Comparison of ENCODE assay signal across 8 mouse cellular contexts in the genomic region with DNA sequence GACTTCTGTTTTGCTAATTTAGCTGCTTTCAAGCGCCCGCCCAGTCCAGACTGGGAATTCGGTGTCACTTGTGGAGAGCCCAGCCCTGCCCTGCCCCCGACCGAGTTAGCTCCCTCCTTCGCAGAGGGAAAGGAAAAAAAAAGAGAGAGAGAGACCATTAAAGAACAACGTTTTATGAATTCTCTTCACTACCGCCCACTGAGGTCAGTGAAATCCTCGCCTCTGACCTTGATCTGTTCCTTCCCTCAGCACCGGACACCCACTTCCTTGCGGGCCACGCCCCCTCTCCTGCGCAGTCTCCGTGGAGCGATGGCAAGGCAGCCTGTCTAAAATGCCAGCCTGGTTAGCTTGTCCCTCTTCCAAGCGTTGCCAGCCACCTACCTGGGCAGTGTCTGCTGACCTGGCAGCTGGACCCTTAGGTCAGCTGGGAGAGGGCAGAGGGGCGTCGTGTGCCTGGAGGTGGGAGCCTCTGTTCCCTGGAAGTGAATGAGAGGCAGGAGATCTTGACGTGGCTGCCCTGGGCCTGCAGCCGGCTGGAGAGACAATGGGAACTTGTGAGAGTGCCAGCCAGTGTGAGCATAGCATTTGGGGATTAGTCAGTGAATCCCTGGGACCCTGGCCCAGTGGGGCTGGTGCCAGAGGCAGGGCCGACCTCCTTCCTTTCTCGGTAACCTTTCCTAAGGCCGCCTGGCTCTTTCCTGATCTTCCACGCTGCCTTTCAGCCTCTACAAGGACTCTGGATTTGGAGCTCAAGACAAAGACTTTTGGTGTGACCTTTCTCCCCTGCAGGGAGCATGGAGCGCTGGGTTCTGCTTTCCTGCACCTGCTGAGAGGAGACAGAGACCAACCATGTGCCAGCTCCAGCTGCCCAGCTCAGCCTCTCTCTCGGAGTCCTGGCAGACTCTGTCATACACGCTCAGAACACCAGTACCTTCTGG. TPM values are rescaled to one million over a fixed set of nuclear protein-coding genes. Genes with fewer than 3 reads are reported as not detected.
DNase-seq lines count a peak whose midpoint lies in the region; ATAC-seq and TF ChIP-seq lines count a peak whose summit lies in the region.

No protein-coding gene starts in this region.

- ATAC-seq in midbrain, embryonic 12.5 days (ENCODE audit: low FRiP score, low read depth): peak; percentile 58

- no peak overlapping the region for H3K27ac ChIP-seq in cerebellum, adult 2 months (ENCODE audit: insufficient read depth, low read length)
- H3K27ac ChIP-seq in hindbrain, embryonic 10.5 days: peak overlapping the region; percentile 86
- peak overlapping the region; percentile 91 for H3K27ac ChIP-seq in limb, embryonic 10.5 days
- H3K27ac ChIP-seq in midbrain, embryonic 12.5 days (replicated peaks): peak overlapping the region; percentile 93

- H3K27me3 ChIP-seq in cerebellum, adult 2 months (ENCODE audit: control insufficient read depth, insufficient read depth, low read length): 0 out of 2 replicates have a peak, but pooled peaks cover 2% of the 10 kb centered on the region
- peaks cover 63% of the 10 kb centered on the region for H3K27me3 ChIP-seq in hindbrain, embryonic 10.5 days (ENCODE audit: insufficient read depth, poor library complexity, severe bottlenecking)
- peaks cover 71% of the 10 kb centered on the region for H3K27me3 ChIP-seq in limb, embryonic 10.5 days (ENCODE audit: low read depth, poor library complexity, severe bottlenecking)
- peaks cover 41% of the 10 kb centered on the region for H3K27me3 ChIP-seq in midbrain, embryonic 12.5 days

- no peak for TF ChIP-seq POLR2A in cerebellum, adult 2 months (IDR thresholded peaks at IDR 0.05; ENCODE audit: borderline replicate concordance, insufficient read depth, low read length)

- no peak for TF ChIP-seq CTCF in cerebellum, adult 2 months (IDR thresholded peaks at IDR 0.05; ENCODE audit: borderline replicate concordance, insufficient read depth, low read depth, low read length)

- H3K4me3 ChIP-seq in cerebellum, adult 2 months (replicated peaks; ENCODE audit: insufficient read depth, low read depth, low read length): peak overlapping the region; percentile 19
- H3K4me3 ChIP-seq in hindbrain, embryonic 10.5 days: peak overlapping the region; percentile 49
- peak overlapping the region; percentile 45 for H3K4me3 ChIP-seq in limb, embryonic 10.5 days
- peak overlapping the region; percentile 31 for H3K4me3 ChIP-seq in midbrain, embryonic 12.5 days

- no peaks in the 10 kb centered on the region for H3K36me3 ChIP-seq in hindbrain, embryonic 10.5 days
- no peaks in the 10 kb centered on the region for H3K36me3 ChIP-seq in limb, embryonic 10.5 days
- 0 out of 2 replicates have a peak, but pooled peaks cover 4% of the 10 kb centered on the region for H3K36me3 ChIP-seq in midbrain, embryonic 12.5 days

- 6% methylated on average over 27 of the region's 27 CpGs for WGBS in cerebellum, adult 2 months
- WGBS in hindbrain, embryonic 10.5 days: 5% methylated on average over 27 of the region's 27 CpGs
- 10% methylated on average over 27 of the region's 27 CpGs for WGBS in limb, embryonic 10.5 days
- 4% methylated on average over 27 of the region's 27 CpGs for WGBS in midbrain, embryonic 12.5 days

- peak; percentile 25 to 27 for DNase-seq in cerebellum, adult 2 months
- DNase-seq in cerebellum, adult 9-11 months: no peak
- peak; percentile 38 to 47 for DNase-seq in adrenal gland, postnatal 4 days (ENCODE audit: low spot score in 2 of 2)
- peak; percentile 60 for DNase-seq in gastrocnemius, adult 18-20 months (ENCODE audit: low spot score)
- peak; percentile 74 for DNase-seq in hindbrain, embryonic 10.5 days (ENCODE audit: low spot score)
- DNase-seq in limb, embryonic 10.5 days (ENCODE audit: low spot score): peak; percentile 71
- DNase-seq in yolk sac, embryonic 10.5 days (ENCODE audit: low spot score): peak; percentile 73

- 0 out of 2 replicates have a peak, but pooled peaks cover 3% of the 10 kb centered on the region for H3K9me3 ChIP-seq in hindbrain, embryonic 10.5 days
- no peaks in the 10 kb centered on the region for H3K9me3 ChIP-seq in limb, embryonic 10.5 days (replicated peaks)
- 0 out of 2 replicates have a peak, but pooled peaks cover 3% of the 10 kb centered on the region for H3K9me3 ChIP-seq in midbrain, embryonic 12.5 days

- peaks cover 6% of the 10 kb centered on the region; the same call in 1 of the 2 replicates for H3K4me1 ChIP-seq in cerebellum, adult 2 months (ENCODE audit: control insufficient read depth, insufficient read depth, low read length)
- H3K4me1 ChIP-seq in hindbrain, embryonic 10.5 days (replicated peaks): peaks cover 67% of the 10 kb centered on the region
- H3K4me1 ChIP-seq in limb, embryonic 10.5 days: peaks cover 65% of the 10 kb centered on the region
- H3K4me1 ChIP-seq in midbrain, embryonic 12.5 days: peaks cover 53% of the 10 kb centered on the region

- H3K9ac ChIP-seq in midbrain, embryonic 12.5 days (replicated peaks): peak overlapping the region; percentile 41

- H3K4me2 ChIP-seq in midbrain, embryonic 12.5 days (replicated peaks): peak overlapping the region; percentile 53

RNA-seq across cellular contexts. Expression of a gene that starts 51.9 kb away (rescaled TPM):
- 52.4 and 55.4 TPM in 2 replicates for polyA plus RNA-seq in cerebellum, adult 2 months (2012; rRNA removed)
- 10 to 100 TPM; 37.8 to 41.2 TPM for total RNA-seq in adrenal gland, postnatal 4 days (2021)
- 1 to 10 TPM; 7.5 TPM for total RNA-seq in gastrocnemius, adult 18-20 months (2021)
- 25.1 and 29.4 TPM in 2 replicates for polyA plus RNA-seq in hindbrain, embryonic 10.5 days (2016; fragmentation: Nextera tagmentation; extraction: Ambion mirVana)
- 23.2 and 27.2 TPM in 2 replicates for polyA plus RNA-seq in limb, embryonic 10.5 days (2016; fragmentation: Nextera tagmentation; extraction: Ambion mirVana)
- polyA plus RNA-seq in midbrain, embryonic 12.5 days (2016; fragmentation: Nextera tagmentation; extraction: Ambion mirVana): 34.5 and 35.3 TPM in 2 replicates
